Mouse (Mus musculus) heart, postnatal 10 days (tissue): Measurements from ENCODE around the gene Chn2. TPM values are rescaled to one million over a fixed set of nuclear protein-coding genes. Genes with fewer than 3 reads are reported as not detected.

ENCODE experiments used
- DNase-seq, 2 experiments: peaks; one replicate each; pipeline ENCODE4 v3.0.0; 2021
- intact Hi-C: fragments of 180-260 bp; cut with DNase I; formaldehyde crosslinking; loops from one replicate; pipeline ENCODE4 v1.15.1; 2025
- total RNA-seq, 2 experiments: library from RNA; stranded (reverse); gene quantifications; 2 replicates each; pipeline ENCODE4 v1.2.3; 2021

Gene Chn2
- total RNA-seq, 2 experiments from 2014 or later, result 5.2 to 6.0 TPM

GRCm38 (mm10) chr6:54113338-54113737, 74.0 kb downstream of the Chn2 start:
- DNase-seq, result no peak
- intact Hi-C loops, result no loop called here

GRCm38 (mm10) chr6:54114412-54114811, 75.1 kb downstream of the Chn2 start:
- no peak for DNase-seq
- intact Hi-C loops, result no loop called here

GRCm38 (mm10) chr6:54116299-54116698, 76.9 kb downstream of the Chn2 start:
- intact Hi-C loops, result no loop called here
- DNase-seq, result no peak

- intact Hi-C loops, result no loop called here
- no peak for DNase-seq
Measured at GRCm38 (mm10) chr6:54117001-54117591, 77.7 kb downstream of the Chn2 start.

- intact Hi-C loops, result no loop called here
- no peak for DNase-seq
Measured at GRCm38 (mm10) chr6:54118395-54118794, 79.0 kb downstream of the Chn2 start.

- intact Hi-C loops, result no loop called here
- no peak for DNase-seq
Measured at GRCm38 (mm10) chr6:54118897-54119296, 79.5 kb downstream of the Chn2 start.

- intact Hi-C loops, result no loop called here
- no peak for DNase-seq
Measured at GRCm38 (mm10) chr6:54119461-54119860, 80.1 kb downstream of the Chn2 start.

- no peak for DNase-seq
- intact Hi-C loops, result no loop called here
Measured at GRCm38 (mm10) chr6:54119885-54120666, 80.7 kb downstream of the Chn2 start.

GRCm38 (mm10) chr6:54120889-54121288, 81.5 kb downstream of the Chn2 start:
- DNase-seq, result no peak
- intact Hi-C loops, result no loop called here

- intact Hi-C loops, result no loop called here
- DNase-seq, result no peak
Measured at GRCm38 (mm10) chr6:54124519-54124918, 85.2 kb downstream of the Chn2 start.

- intact Hi-C loops, result no loop called here
- no peak for DNase-seq
Measured at GRCm38 (mm10) chr6:54125536-54125935, 86.2 kb downstream of the Chn2 start.

GRCm38 (mm10) chr6:54126225-54126992, 87.1 kb downstream of the Chn2 start:
- intact Hi-C loops, result no loop called here
- DNase-seq, result no peak

GRCm38 (mm10) chr6:54126993-54127697, 87.8 kb downstream of the Chn2 start:
- intact Hi-C loops, result no loop called here
- no peak for DNase-seq

GRCm38 (mm10) chr6:54128702-54129101, 89.3 kb downstream of the Chn2 start:
- DNase-seq, result no peak
- intact Hi-C loops, result no loop called here

GRCm38 (mm10) chr6:54129570-54129969, 90.2 kb downstream of the Chn2 start:
- intact Hi-C loops, result no loop called here
- no peak for DNase-seq

GRCm38 (mm10) chr6:54130881-54131280, 91.5 kb downstream of the Chn2 start:
- intact Hi-C loops, result no loop called here

GRCm38 (mm10) chr6:54132576-54132975, 93.2 kb downstream of the Chn2 start:
- DNase-seq, result no peak
- intact Hi-C loops, result no loop called here

More at GRCm38 (mm10) chr6:54130881-54131280, 91.5 kb downstream of the Chn2 start:
- no peak for DNase-seq

- intact Hi-C loops, result no loop called here
- DNase-seq, result no peak
Measured at GRCm38 (mm10) chr6:54133231-54133630, 93.9 kb downstream of the Chn2 start.

GRCm38 (mm10) chr6:54138157-54138556, 98.8 kb downstream of the Chn2 start:
- intact Hi-C loops, result no loop called here
- no peak for DNase-seq

- intact Hi-C loops, result no loop called here
- DNase-seq, result no peak
Measured at GRCm38 (mm10) chr6:54140488-54140887, 101.1 kb downstream of the Chn2 start.

- intact Hi-C loops, result no loop called here
- no peak for DNase-seq
Measured at GRCm38 (mm10) chr6:54141165-54141564, 101.8 kb downstream of the Chn2 start.
